Mouse (Mus musculus): ENCODE results near the gene Itga8.

Itga8 gene

DNA sequence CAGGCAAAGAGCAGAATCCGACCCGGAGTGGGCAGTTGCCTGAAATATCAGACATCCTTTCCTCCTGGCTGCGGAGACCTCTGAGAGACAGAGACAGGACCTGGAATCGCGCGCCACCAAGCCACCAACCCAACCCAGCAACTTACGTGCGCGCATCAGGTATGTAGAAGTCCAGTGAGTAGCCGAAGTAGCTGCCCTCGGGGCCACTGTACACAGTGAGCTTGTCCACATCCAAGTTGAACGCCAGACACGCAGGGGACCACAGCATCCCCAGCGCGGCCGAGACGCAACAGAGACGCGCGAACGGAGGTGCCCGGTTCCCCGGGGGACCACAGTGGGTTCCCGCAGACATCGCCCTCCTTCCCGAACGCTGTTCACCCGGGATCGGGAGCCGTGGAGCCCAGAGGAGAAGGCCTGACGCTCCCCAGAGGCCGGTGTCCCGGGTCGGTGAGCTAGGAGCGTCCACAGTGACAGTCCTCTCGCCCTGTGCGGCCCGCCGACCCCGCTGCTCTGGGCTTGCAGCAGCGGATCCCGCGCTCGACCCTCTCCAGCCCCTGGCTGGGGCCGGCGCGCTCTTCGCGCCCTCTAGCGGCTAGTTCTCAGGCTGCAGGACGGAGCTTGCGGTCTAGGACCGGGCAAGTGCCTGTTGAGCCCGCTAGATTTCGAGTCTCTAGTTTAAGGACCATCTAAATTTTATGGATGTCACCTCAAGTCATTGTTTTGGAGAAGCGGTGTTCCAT, at the start of gene Itga8:
Gene Itga8, minus strand, starts transcription at position 492 of the 740 bp plus-strand sequence.
- peak; percentile 92 for DNase-seq (ENCODE audit: low read depth, low spot score)

- no peak for DNase-seq (ENCODE audit: low read depth, low spot score)
Observed at GRCm38 (mm10) chr2:12348914-12349313, 47.2 kb upstream of the Itga8 start.

DNA sequence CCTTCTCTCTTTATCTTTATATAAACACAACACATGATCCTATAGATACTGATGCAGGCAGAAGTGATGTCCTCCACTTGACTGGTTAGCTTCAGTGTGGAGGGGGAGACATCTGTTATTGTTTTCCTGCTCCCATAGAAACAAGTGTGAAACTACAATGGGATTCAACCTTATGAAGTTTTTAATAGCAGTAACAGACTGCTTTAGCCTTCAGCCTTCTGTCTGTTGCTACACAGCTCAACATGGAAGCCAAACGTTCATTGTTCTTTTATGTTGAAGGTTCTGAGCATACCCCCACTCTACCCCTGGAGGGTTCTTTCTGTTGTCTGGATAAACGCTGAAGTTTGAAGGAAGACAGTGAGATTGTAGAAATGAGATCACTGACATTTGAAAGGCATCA, 30.2 kb upstream of the Itga8 start:
- no peak for DNase-seq (ENCODE audit: low read depth, low spot score)

DNA sequence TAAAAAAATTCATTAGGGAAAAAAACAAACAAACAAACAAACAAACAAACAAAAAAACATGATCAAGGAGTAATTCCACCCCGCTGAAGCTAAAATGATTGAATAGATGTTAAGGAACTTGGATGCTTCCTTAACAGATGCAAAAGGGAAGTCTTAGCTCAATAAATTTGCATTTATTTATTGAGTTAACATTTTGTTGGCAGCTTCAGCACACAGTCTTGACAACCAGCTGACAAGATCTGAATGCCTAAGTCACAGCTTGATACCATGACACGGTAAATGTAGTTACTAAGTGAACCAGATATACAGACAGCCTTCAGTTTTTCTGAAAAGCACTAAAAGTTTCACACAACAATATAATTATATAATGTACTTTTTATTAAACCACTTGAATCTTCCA, 27.9 kb upstream of the Itga8 start:
- no peak for DNase-seq (ENCODE audit: low read depth, low spot score)

DNA sequence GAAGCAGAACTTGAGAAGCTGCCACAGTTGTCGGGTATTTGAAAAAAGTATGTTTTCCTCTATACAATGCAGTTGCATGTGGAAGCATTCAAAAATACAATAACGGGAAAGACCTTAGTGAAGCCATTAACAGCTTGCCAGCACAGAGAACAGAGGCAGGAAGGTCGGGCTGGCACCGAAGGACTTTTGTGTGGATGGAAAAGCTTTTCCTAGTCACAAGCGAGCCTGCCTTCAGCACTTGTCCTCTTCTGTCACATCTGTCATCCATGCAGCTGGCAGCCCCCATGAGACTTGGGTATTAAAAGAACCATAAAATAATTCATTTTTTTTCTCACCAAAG, 27.3 kb upstream of the Itga8 start:
- no peak for DNase-seq (ENCODE audit: low read depth, low spot score)

DNA sequence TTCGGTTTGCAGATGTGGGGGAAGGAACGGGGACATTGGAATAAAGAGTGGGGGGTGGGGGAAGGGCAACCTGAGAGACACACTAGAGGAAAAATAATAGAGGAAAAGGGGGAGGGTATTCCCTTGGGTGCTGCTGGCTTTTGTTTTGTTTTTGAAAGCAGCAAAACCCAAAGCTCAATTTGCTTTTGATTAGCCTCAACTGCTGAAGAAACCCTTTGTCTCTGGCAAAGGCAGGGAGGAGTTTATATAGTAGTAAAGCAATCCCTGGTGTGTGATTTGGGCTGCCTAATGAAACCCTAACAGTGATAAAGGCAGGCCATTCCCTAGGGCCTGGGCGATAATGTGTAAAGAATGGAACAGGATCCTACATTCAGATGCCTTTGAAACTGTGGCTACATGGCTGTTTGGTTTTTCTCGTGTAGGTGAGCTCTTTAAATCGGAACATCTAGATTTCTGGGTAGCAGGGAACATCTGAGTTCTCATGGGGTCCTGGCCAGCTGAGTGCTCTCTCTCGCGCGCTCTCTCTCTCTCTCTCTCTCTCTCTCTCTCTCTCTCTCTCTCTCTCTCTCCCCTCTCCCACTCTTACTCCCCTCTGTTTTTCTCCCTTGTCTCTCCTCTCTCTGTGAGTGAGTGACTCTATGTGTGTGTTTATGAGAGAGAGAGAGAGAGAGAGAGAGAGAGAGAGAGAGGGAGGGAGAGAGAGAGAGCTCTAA, 26.8 kb upstream of the Itga8 start:
- no peak for DNase-seq (ENCODE audit: low read depth, low spot score)

- no peak for DNase-seq (ENCODE audit: low read depth, low spot score)
Observed at GRCm38 (mm10) chr2:12327691-12328354, 26.1 kb upstream of the Itga8 start.

DNA sequence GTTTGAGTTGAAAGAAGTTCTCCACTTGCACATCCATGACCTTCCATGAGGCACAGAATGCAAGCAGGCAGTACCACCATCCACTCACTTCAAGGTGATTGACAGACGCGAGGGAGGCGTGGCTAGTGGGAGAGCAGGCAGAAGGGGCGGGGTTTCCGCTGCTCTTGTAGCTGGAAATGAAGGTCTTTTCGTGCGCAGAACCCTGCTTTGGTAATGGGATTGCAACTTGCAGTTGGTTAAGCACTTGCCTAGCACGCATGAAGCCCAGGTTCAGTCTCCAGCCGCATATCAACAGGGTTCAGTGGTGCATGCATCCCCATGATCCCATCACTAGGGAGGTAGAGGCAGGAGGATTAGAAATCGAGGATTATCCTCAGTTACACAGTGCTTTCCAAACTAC, 25.5 kb upstream of the Itga8 start:
- DNase-seq (ENCODE audit: low read depth, low spot score) = peak; percentile 78

GRCm38 (mm10) chr2:12325868-12326267, 24.1 kb upstream of the Itga8 start:
- no peak for DNase-seq (ENCODE audit: low read depth, low spot score)

DNA sequence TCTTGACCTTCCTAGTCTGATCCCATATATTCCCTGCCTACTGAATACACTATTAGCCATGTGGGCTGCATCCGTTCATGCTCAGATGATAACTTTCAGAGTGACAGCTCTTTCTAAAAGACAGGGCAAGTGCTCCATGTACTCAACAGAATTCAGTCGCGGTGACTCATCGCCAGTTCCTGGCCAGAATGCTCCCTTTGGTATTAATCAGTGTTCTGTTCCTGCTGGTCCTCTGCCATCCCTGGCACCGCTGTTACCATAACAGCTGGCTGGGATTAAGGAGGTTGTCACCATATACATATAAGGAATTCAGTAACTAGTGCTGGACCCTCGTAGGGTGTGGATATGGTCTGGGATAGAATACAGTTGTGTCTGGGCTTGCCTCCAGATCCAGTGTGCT, 23.7 kb upstream of the Itga8 start:
- no peak for DNase-seq (ENCODE audit: low read depth, low spot score)

GRCm38 (mm10) chr2:12320914-12321313, 19.2 kb upstream of the Itga8 start:
- DNase-seq (ENCODE audit: low read depth, low spot score) = no peak

DNA sequence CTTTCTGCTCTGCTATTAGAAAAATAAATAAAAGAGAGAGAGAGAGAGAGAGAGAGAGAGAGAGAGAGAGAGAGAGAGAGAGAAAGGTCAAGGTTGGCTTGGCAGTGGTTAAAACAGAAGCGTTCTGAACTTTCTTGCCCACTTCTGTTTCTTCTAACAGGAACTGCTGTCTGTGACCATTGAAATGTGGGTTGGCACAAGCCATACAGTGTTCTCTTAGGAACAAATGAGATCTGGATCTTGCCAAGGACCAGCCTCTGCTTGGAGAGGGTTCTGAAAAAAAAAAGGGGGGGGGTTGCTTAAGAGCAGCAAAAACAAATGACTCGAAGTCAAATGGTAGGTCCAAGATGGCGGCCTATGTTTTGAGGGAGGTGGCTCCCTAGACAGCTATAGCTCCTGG, 17.0 kb upstream of the Itga8 start:
- no peak for DNase-seq (ENCODE audit: low read depth, low spot score)

- DNase-seq (ENCODE audit: low read depth, low spot score) = no peak
Observed at GRCm38 (mm10) chr2:12318036-12318435, 16.3 kb upstream of the Itga8 start.

DNA sequence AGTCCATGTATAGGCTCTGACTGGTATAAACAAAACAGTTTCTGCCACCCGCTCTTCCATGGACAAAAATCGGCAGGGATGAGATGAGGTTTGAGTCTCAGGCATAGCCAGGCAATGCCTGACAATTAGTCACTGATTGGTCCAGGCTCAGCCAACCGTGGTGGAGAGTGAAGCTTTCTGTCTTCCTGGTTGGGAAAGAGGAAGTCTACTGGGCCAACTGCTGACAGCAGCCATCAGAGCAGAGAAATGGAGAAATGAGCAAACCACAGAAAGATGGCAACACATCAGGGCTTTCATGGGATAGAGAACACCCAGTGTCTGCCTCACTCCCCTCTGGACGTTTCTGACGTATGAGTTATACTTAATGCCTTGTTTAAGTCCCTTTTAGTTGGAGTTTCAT, 15.6 kb upstream of the Itga8 start:
- DNase-seq (ENCODE audit: low read depth, low spot score) = no peak

DNA sequence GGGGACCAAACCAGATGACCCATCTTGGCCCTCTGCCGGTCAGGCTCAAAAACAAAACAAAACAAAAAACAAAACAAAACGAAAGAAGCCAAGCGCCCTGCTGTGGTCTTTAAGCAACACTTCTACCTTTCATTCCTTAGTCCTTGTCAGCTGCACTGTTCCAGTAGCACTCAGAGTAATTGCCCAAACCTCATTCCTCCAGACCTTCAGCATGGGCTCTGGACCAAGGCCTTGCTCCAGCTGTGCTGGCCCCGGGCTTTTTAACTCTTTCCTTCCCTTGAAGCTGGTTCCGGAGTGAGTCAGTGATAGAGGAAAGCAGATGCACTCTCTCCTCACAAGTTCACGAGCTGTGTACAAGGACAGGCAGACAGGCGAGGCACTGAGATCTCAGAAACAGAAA, 14.6 kb upstream of the Itga8 start:
- DNase-seq (ENCODE audit: low read depth, low spot score) = no peak

DNA sequence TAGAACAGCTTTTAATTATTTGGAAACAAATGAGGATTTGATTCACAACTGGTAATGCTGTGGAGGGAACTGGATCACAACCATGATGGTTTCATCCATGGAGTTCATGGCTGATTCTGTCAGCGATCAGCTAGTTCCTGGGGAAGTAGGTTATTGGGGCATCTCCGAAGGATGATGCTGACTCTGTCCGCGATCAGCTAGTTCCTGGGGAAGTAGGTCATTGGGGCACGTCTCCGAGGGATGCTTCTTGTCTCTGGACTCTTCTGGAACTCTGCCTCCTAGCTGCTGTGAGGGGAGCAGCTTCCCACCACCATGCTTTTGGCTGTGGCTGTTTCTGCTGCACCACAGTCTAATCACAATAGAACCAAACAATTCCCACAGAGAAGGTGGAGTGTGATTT, 12.3 kb upstream of the Itga8 start:
- no peak for DNase-seq (ENCODE audit: low read depth, low spot score)

DNA sequence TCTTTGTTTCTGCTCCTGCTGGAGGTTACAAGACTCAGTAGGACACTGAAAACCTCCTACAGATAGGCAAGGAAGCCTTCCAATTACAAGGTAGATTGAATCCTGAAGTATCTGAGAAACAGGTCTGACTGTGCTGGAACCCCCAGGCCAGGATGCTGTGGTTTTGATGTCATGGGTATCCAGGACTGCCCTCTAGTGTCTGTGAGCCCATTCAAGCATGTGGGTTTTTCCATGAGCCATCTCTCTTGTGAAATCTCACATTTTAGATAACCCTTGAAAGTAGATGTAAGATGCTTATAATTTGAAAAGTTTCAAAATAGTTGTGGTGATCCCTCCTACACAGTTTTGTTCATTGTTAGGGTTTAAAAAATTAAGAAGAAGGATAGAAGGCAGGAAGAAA, 6.7 kb upstream of the Itga8 start:
- DNase-seq (ENCODE audit: low read depth, low spot score) = no peak

DNA sequence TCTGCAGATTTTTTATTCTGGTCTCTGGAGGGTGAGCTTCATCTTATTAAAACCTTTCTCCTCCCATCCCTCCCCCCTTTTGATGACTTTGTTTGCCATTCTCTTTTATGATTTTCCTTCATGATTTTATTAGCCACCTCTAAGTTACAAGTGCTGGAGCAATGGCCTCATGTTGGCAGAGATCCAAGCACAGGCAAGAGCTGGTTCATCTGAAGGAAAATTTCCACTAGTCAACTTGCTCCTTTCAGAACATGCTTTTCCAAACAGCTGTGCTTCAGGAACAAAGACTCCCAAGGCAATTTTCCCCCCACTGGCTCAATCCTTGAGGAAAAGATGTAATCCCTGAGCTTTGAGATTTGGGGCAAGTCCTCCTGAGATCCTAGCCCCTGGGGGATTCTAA, 5.6 kb upstream of the Itga8 start:
- DNase-seq (ENCODE audit: low read depth, low spot score) = no peak

DNA sequence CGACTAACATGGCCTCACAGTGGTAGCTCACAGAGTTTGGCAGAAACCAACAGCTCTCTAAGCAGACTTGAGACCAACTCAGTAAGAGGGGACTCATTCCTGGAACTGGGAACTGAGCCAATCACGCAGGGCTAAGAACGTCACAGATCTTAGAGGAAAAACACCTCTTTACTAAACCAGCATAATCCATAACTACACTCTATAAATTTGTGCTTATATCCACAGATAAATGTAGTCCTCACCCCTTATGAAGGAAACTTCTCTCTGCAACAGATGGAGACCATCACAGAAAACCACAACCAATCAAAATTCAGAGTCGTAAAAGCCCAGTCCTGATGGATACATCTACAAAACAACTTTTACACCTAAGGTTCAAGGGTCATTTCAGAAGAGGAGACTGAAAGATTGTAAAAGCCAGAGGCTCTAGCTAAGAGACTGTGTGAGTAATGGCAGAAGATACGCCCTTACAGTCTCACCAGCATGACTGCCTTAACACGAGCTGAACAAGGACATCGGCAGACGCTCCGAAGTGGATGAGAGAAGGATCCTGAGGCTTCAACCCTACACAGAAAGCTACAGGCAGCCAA, 3.4 kb upstream of the Itga8 start:
- no peak for DNase-seq (ENCODE audit: low read depth, low spot score)

DNA sequence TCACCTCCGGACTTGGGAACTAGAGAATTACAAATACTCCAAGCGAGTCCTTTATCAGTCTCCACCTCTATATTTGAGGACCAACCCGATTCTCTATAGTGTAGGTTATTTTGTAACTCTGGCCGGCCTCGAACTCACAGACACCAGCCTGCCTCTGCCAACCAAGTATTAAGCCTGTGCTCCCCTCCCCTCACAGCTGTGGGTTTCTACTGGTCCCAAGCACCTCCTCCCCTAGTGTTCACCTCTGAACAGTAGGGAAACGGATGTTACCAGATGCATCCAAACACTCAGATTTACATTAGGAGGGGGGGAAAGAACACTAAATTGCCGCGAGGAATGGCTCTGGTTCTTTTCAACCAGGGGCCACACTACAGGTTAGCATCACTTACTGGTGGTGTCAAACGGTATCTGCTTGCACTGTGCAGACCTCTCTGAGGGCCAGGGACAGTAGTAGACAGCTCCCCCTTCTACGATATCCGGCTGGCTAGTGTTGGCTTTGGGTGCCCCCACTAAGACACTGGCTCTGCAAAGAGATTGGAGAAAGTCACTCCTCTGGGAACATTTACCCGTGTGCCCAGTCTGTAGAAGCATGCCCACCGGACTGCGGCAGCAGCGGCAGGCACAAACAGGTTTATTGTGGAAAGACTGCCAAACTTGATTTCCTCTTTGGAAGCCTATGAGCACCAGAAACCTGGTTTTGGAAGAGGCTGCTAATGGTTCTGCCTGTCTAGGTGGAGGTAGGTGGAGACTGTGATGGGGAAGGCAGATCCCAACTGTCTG, 1.1 kb downstream of the Itga8 start:
- peak; percentile 28 for DNase-seq (ENCODE audit: low read depth, low spot score)

- DNase-seq (ENCODE audit: low read depth, low spot score) = no peak
Observed at GRCm38 (mm10) chr2:12297287-12297686, 4.4 kb downstream of the Itga8 start.

DNA sequence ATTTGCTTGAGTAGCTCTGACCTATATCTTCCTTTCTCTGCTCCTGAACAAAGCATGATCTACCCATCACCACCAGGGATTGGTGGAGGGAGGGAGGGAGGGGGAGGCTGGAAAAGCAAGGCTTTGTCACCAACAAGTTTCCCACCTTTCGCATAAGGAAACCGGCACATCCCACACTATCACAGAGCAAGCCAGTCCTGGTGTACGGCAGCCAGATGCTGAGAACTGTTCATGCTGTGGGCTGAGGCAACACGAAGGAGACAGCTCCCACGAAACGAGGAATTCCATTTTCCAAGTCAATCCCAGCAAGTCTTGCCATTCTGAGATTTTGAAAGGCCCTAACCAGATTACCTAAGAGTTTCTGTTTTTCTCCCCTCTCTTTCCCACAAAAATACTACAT, 6.6 kb downstream of the Itga8 start:
- no peak for DNase-seq (ENCODE audit: low read depth, low spot score)

All from ZHBTc4 (cell line).